Mouse (Mus musculus): Measurements from ENCODE around the gene 1810062G17Rik.

DNA sequence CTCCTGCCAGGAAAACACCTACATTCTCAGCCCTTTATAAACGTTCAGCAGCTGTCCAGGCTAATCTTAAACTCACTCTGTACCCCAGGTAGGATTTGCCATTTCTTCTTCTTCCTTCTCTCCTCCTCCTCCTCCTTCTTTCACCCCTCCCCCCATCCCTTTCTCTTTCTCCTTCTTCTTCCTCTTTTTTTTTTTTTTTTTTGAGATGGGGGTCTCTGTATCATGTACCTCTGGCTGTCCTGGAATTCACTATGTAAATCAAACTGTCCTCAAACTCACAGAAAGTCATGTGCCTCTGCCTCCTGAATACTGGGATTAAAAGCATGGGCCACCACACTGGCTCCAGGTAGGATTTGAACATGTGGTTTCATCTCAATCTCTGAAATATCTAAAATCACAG is 13.4 kb upstream of the 1810062G17Rik start:
- TF ChIP-seq POLR2A (IDR thresholded peaks at IDR 0.05; ENCODE audit: insufficient read depth, low read length) = no peak
- no peak for TF ChIP-seq CTCF (IDR thresholded peaks at IDR 0.05; ENCODE audit: low read depth, low read length)

Data from ES-Bruce4 (cell line).